Mouse (Mus musculus) adrenal gland (tissue): ENCODE measurements at regions not wholly inside any gene's neighbourhood (a gene's known extent, or its start where the extent isn't known, plus 50 kb on each side); places are given as distances from the start of the nearest gene placed in this dataset.

Experiments used
- intact Hi-C: fragments of 180-260 bp; cut with DNase I; formaldehyde crosslinking; loops from one replicate; pipeline ENCODE4 v1.15.1; 2025

DNA sequence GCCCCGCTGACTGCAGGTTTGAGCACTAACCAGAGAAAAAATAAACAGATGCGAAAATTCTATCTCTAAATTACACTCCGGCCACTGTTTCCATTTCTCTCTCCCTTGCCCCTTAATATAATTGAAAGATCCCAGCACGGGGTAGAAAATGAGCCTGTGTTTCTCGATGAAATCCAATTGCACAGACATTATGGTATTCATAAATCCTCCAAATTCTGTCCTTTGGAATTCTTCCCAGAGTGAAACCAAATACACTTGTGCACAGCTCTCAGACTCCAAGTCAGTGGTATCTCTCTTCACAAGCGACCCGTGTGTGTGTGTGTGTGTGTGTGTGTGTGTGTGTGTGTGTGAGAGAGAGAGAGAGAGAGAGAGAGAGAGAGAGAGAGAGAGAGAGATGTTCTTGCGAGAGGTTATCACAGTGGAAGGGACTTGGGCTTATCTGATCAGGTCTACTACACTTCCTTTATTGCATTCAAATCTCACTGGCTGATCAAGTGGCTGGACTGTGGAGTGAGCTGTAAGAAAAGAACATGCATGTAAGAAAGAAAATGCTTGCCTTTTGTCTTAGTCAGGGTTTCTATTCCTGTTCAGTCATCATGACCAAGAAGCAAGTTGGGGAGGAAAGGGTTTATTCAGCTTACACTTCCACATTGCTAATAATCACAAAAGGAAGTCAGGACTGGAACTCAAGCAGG lies 529.6 kb upstream of the Gm19410 start:
- intact Hi-C loops, result loop anchor here (10.0 kb wide), 1 partner anchor 229 kb away; no protein-coding TSS in a partner anchor

DNA sequence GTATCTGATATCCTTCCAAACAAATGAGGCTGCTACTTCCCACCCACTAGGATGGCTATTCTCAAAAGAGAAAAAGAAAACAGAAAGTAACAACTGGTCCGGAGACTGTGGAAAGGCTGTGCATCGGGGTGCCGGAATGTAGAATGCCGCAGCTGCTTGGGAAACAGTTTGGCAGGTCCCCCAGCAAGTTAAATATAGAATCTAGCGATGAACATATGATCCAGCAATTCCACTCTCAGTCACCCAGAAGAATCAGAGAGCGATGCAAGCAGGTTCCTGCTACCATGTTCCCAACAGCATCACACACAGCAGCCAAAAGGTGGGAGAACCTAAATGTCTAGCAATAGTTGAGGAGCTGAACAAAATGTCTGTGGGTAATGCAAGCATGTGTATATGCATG lies 528.3 kb upstream of the Gm19410 start:
- intact Hi-C loops, result loop anchor here (10.0 kb wide), 1 partner anchor 228 kb away; no protein-coding TSS in a partner anchor

DNA sequence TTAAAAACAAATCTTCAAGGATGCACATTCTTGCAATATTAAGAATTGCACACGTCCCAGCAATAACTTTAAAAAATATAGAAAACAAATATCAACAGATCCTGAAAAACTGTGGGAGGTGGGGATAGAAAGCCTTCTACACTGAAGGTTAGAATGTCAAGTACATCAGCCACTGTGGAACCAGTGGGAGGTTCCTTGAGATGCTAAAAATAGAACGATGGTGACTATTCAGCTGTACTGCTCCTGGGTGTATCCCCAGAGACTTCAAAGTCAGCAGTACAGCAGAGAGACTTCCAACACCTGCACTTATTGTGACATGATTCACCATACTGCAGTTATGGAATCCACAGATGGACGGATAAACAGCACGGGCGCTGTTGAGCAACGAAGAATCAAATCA lies 524.7 kb upstream of the Gm19410 start:
- intact Hi-C loops, result no loop called here

DNA sequence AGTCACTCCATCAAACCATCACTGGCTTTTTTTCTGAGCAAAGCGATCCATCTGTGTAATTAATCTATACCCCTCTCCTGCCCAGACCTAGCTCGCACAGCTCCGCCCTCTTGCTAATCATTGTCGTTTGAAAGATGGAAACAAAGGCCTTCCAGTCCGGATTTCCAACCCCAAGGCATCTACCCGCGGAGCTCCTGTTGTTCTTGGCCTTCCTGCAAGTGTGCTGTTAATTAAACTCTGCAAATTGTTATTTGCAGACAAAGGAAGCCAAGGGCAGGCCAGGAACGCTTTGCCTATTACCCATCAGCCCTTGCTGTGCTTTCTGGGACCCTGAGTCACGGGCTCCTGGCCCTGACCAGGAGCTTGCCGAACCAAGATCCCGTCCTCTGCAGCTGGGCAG lies 522.0 kb upstream of the Gm19410 start:
- intact Hi-C loops, result no loop called here

DNA sequence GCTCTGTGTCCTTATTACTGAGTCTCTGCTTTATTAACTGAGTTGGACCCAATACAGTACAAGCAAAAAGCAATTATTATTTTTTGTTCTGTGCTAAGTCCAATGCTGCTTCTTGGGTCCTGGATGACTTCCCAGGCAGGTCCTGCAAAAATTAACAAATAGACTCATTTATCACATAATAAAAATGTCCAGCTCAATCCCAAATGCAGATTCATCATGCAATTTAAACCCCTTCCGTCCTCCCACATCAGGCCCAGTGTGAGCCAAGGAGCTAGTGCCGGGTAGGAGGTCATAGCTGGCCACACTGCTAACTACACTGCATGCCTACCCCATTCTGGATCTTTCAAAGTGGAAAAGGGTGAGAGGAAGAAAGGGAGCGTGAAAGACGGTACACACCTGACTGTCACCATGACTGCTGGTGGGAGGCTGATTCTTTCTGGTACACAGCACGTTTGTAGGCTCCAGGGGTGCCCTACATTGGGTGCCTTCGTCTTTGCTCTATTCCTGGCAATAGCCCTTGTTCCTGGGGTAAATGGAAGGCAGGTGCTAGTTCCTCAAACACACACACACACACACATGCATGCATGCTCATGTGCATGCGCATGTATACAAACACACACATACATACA lies 515.7 kb upstream of the Gm19410 start:
- intact Hi-C loops, result no loop called here

DNA sequence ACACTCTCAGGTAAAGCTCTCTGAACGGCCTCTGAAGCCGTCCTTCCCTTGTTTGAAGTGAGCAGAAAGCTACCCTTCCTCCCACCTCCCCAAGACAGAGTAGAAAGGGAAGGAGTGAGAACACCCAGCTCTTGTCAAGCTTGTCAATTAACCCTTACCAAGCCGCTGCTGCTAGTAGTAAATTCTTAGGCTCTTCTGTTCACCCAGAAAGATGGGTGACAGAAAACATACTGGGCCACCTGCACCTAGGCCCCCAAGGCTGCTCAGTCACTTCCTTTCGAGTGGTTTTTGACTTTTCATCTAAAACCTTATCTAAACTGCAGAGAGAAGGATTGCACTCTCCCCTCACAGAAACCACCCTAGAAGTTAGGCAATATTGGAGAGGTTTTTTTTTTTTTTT lies 514.9 kb upstream of the Gm19410 start:
- intact Hi-C loops, result no loop called here

DNA sequence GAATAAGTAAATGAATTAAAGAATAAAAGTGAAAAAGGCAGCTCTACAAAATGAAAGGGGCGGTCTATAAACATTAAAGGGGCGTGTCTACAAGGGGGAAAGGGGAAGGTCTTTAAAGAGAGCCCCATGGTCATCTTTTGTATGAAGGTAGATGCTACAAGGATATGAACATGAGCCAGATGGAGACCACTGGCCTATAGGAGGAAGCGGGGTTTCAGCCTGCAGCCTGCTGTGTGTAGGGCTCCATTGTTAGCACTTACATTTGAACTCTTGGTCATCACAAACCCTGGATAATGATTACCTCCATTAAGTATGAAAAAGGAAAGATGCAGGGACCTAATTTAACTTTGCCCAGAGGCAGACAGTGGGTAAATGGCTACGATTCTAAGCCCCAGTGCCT lies 511.6 kb upstream of the Gm19410 start:
- intact Hi-C loops, result no loop called here

DNA sequence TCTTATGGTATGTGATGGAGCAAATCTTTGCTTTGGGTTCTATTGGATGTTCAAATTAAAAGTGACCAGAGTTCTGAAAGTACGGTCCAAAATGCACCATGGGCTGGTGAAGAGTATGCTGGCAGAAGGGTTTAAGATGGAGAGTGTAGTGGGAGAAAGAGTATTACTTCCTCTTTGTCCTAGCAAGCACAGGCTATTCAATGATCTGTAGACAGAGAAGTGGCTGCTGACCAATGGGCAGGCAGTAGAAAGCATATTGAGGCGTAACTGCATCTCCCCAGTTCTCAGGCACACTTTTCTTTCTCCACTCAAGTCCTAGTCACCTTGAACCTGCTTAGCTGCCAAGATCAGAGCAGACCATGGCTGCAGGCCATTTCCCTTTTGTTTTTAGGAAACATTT lies 510.3 kb upstream of the Gm19410 start:
- intact Hi-C loops, result no loop called here

DNA sequence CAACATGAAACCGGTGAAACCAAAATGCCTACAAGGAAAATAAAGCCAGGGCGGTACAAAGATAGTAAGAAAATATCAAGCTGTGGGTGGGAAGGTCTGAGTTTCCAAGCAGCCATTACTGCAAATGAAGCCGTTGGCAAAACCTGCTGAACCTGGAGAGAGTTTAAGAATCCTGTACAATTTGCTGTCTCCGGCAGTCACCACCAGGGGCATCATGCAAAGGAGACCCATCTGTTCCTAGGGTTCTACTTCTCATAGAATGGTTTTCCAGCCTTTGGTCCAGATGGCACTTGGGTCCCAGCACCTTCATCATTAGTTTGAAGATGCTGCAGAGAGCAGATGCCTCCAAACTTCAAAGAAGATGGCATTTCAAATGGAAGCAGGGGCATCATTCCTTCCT lies 508.6 kb upstream of the Gm19410 start:
- intact Hi-C loops, result no loop called here

DNA sequence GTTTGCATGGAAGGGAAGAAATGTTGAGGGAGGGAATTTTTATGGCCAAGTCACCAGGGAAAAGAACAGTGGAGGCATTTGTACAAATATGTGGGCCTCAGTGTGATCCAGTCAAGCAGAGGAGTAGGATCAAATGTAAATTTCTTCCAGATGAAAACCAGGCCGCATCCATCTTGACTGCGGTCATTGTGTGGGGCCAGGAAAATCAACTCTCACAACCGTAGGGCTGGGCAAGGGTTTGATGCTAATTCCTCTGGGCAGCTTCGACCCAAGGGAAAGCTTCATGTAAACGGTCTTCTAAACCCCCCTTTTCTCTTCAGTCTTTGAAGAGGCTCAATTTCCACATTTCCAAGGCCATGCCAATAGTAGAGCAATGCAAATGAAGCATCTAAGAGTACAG lies 497.4 kb upstream of the Gm19410 start:
- intact Hi-C loops, result no loop called here

DNA sequence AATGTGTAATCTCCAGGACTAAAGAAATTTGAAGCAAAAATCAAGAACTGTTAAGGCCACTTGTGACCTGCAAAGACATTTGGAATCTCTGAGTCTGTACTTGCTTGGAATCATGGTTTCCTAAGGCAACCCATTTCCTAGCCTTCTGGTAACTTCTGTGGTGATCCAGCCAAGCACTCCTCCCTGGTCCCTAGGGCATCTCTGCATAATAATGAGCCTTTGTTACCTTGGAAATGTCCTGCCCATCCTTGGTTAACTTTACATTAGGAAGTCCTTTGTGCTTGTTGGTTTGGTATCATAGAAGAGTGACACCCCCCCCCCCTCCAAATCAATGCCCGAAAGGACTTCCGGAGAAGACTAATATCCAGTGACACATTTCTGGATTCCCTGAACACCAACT lies 496.6 kb upstream of the Gm19410 start:
- intact Hi-C loops, result no loop called here

DNA sequence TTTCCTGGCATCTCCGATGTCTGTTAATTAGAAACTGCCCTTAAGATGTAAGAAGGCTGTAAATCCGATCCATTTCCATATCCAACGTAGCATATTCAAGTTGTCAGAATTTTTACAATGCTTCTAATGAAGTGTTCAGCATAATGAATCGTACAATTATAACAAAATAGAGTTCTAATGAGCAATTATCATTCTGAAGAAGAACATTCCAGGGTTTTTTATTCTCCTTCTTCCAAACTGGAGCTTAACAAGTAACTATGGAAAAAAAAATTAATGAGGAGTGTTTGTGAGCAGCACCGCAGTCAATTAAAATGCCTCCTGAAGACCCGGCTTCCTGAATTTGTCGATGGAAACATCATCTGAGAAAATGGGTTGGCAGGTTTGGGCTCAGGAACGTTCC lies 489.6 kb upstream of the Gm19410 start:
- intact Hi-C loops, result no loop called here

DNA sequence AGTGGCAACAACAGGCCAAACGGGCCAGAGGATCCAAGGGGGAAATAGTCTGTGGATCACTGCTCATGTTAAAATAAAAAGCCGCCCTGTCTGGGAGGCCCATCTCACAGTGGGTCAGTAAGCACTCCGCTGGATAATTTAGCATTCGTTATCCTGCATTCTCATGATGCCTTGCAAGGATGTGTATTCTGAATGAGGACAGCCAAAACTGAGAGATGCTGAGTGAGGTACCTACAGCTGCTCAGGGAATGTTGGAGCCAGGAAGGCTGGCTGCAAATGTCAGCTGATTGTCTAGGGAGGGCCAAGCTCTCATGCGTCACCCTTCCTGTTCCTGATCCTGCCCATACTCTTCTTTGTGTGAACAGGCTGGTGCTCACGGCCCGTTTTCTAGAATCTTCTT lies 489.1 kb upstream of the Gm19410 start:
- intact Hi-C loops, result no loop called here

DNA sequence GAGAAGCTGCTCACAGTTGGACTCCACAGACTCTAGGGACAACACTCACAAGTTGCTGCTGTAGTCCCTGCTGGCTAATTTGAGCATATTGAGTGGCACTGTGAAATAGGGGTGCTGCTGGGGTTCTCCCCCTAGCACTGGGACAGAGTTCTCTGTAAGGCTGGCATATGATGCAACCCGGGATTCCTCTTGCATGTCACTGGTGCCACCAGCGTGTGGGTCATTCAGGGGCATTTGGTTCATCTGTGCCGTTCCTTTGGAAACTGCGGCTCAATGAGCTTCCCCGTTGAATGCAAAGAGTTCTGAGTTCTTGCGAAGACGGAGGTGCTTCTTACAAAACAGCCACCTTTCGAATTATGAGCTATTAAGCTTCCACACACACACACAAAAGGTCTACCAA lies 486.6 kb upstream of the Gm19410 start:
- intact Hi-C loops, result no loop called here

DNA sequence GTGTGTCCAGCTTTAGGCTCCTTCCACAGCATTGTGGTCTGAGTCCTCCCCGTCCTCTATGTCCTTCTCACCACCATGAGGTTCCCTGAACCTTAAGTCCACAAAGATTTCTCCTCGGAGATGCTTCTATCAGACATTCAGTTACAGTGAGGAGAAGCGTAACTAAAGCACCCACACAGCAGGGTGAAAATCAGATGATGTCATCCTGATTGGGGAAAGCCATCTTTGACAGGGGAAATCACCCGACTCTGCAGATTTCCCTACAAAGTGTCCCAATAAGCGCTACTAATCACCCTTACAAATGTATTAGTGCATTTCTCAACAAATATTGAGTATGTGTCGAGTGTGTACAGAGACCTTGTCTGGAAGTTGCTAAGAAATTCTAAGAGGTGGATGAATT lies 484.8 kb upstream of the Gm19410 start:
- intact Hi-C loops, result no loop called here

DNA sequence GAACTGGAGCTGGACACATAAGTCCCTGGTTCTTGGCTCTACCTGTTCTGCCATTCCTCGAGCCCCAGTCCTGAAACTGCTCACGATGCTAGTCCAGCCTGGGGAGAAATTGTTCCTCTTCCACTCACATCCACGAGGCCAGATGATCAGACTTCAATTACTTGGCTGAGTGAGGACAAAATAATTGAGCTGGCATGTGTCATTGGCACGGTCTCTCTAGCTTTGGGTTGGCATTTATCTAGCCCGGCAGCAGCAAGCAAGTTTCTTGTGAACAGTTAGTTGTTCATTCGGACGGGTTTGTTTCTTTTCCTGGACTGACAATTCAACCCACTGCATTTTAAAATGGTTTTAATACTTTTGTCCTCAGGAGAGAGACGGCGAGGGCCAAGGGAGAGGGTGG lies 482.2 kb upstream of the Gm19410 start:
- intact Hi-C loops, result no loop called here

DNA sequence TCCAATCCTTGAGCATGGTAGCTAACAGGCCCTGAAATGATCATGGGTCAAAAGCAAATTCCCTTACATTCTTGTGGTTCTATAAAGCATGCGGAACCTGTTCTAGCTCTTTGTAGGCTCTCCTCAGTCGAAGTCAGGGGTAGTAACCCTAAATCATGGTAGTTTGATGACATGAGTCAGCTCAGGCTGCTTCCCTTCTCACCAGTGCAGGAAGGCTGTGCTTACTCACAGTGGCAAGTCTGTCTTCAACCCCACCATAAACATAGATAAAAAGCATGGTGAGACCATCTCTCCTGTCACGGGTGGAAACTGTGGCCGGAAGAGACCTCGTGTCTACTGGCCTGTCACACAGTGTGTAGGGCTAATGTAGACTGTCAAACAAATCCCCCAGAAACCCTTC lies 476.6 kb upstream of the Gm19410 start:
- intact Hi-C loops, result no loop called here

DNA sequence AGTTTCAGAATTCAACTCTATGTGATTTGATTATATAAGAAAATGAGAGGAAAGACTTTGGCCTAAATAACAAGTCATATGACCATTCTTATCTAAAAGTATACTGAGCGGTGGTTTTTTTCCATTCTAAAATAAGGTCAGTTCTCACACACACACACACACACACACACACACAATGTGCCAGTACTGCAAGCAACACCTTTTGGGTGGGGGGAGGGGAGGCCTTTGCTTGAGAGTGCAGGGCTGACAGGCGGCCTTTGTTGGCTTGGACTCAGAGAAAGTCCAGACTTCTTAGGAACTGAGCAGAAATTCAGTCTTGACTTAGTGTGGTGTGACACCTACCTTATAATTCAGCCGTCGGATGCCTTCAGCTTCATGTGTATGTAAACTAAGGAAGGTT lies 475.6 kb upstream of the Gm19410 start:
- intact Hi-C loops, result no loop called here

DNA sequence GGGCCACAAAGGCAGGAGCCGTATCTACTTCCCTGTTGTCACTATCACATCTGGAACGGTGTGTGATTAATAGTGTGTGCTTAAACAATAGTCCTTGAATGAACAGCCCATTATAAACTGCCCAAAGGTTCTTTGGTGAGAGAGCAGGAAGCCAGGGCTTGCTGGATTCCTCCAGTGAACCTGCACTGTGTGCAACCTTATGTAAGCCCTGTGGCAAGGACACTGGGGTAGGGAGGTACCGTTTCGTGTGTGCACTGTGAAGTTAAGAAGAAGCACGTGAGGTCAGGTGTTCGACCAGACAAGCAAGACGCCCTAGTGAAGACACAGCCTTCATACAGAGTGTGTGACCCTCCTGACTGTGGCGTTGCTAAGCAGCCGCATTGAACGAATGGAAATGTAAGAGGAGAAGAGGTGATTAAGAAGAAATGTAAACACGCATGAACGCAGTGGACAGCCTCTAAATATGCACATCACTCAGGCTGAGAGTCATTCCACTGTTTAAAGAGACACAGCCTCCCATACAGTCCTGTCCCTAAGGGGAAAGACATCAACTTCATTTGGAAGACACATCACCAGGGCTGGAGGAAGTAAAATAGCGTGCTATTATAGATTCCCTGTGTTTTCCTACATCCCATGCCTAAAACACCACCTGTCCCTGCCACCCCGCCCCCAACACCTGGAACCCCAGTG lies 472.0 kb upstream of the Gm19410 start:
- intact Hi-C loops, result no loop called here

DNA sequence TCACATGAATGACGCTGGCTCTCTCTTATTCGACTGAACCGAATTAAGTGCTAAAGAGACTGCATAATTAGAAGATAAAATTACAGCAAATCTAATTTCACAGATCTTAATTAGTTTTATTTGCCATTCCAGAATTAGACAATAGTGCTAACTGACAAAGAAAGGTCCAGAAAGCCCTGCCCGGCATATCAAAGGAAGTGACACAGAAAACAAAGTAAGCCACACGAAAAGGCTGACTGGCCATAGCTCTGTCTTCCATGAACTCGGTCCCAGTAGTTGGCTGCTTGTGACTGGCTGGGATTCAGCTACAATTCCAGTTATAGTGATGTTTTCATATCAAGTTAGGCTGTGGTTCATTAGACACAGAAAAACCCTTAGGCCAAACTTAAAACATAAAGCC lies 468.7 kb upstream of the Gm19410 start:
- intact Hi-C loops, result no loop called here

DNA sequence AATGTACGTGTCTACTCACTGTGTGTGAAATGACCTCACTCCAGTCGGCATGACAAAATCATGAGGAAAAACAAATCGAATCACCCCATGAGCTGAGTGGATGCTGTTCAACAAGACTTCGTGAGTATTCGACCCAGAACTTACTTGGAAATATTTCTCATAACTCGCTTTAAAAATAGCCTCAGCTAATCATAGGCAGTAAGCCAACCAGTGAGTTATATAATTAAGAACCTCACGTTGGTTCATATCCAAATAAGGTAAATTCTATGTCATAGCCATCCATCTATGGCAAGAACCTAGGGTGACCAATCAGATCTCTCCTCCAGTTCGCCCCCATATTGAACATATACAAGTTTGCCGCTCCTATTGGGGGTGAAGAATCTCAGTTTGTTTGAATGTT lies 466.5 kb upstream of the Gm19410 start:
- intact Hi-C loops, result no loop called here

DNA sequence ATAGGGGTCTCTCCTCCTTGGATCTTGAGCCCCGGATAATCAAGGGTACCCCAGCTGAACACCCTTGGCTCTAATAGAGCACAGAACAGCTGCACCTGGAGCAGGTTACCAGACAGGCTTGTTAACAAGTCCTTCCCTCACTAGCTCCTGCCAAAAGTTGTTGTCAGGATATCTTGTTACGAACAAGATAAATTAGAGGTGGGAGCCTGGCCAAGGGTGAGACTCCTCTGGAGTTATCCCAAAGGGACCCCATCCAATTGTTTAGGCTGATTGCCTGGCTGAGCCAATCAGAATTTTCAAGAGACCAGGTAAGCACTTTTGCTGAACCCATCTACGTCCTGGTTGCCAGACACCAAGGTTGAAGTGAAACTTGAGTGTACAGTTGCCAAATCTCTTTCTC lies 465.2 kb upstream of the Gm19410 start:
- intact Hi-C loops, result no loop called here
